Mouse (Mus musculus) heart, adult 8-10 months (tissue): Measurements from ENCODE around the gene Dnase1l1. TPM values are rescaled to one million over a fixed set of nuclear protein-coding genes. Genes with fewer than 3 reads are reported as not detected.

Source experiments
- DNase-seq: peaks from one replicate; pipeline ENCODE4 v3.0.0; 2022; ENCODE audit warnings: low spot score
- microRNA-seq: library from miRNA; unstranded; fragments of <30 nt; microRNA quantifications from one replicate; pipeline ENCODE4 v1.2.0, GENCODE M21; 2022
- total RNA-seq, 4 experiments: library from RNA; stranded (reverse); gene quantifications; 2 replicates each; pipeline ENCODE4 v1.2.4; 2022

Gene Dnase1l1
- total RNA-seq, 4 experiments from 2014 or later = 17.7 to 20.0 (median 18.3) TPM

DNA sequence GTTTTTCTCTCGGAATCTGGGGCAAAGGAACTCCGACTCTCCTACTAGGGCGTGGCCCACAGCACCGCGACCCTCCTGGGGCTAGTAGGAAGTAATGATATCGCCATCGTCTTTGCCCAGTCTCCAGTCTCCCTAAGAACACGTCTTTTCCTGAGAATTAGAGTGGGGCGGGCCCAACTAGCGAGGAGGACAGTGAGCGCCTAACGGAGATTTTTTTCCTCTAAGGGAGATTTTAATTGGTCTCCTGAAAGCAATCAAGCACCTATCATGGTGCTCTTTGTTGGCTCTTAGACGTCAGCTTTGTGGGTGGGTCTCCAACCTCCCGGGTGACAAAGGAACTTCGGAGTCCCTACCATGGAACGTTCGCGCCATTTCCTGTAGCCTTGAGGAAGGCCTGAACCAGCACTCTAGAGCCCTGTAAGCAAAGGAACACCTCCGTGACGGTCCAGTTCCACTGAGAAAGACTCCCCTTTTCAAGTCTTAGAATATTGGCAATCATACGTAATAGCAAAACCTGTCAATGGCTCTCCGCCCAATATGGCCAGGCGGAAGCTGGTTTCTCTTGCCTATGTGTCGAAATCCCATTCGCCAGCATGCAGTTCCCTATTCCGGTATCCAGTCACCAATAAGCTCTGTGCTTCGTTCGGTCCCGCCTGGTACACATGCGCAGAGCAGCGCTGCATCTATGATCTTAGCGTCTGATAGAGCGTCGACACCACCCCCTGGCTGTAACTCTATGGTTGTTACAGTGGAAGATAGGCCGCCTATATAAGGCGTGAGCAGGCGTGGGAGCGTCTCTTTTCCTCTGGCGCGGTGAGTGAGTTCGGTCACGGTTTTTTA, 11.9 kb downstream of the Dnase1l1 start, which contains the start of gene Rpl10:
TSS of gene Rpl10 (plus strand) at position 751 of the 840 bp plus-strand sequence.
- DNase-seq = peak; percentile 92

DNA sequence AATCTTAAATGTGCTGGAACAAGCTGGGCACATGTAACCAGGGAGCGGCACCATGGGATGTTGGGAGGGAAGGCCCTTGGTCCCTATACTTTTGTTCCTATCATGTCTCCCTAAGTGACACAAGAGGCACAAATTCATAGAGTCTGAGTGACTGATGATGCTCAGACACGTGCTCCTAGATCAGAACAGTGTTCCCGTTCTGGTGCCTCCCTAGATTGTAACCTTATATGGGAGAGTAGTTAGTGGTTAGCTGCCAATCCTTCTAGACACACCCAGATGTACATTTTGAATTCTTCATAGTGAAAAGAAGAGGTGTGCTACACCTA, 12.4 kb downstream of the Dnase1l1 start:
- DNase-seq = no peak

DNA sequence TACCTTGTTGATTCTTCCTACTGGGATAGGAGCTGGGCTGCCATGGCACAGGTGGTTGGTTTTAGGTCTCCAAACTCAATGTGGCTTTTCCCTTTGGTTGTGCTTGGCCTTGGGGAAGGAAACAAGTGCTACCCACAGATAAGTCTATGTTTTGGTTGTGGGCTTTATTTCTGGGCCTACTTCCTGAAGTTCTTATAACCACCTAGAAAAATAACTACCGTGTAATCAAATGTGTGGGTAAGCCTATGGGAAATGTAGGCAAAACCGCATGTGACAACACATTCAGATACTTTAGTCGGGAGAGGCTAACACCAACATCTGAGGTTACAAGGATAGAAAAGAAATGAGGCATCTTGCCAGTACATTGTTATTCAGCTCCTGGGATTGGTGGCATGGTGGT, 24.4 kb downstream of the Dnase1l1 start:
- no peak for DNase-seq

DNA sequence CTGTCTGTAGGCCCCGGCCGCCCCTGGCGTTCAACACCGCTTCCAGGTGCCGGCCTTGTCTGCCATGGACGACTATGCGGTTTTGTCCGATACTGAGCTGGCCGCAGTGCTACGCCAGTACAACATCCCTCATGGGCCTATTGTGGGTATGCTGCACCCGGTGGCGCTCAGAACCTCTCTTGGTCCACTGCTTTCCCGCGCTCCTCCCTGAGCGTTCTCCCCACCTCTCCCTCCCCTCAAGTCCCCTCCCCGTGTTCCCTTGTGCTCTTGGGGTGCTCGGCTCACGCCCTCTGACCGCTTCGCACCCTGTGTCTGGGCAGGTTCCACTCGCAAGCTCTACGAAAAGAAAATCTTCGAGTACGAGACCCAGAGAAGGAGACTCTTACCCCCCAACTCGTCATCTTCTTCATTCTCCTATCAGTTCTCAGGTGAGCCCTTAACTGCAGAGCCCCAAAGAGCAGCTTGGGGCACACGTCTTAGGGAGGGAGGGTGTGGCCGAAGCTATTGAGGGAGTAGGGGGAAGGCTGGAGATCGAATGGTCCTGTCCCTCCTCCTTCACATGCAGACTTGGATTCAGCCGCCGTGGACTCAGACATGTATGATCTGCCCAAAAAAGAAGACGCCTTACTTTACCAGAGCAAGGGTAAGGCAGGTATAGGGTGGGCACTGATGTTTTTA, 27.1 kb downstream of the Dnase1l1 start:
- DNase-seq = no peak

DNA sequence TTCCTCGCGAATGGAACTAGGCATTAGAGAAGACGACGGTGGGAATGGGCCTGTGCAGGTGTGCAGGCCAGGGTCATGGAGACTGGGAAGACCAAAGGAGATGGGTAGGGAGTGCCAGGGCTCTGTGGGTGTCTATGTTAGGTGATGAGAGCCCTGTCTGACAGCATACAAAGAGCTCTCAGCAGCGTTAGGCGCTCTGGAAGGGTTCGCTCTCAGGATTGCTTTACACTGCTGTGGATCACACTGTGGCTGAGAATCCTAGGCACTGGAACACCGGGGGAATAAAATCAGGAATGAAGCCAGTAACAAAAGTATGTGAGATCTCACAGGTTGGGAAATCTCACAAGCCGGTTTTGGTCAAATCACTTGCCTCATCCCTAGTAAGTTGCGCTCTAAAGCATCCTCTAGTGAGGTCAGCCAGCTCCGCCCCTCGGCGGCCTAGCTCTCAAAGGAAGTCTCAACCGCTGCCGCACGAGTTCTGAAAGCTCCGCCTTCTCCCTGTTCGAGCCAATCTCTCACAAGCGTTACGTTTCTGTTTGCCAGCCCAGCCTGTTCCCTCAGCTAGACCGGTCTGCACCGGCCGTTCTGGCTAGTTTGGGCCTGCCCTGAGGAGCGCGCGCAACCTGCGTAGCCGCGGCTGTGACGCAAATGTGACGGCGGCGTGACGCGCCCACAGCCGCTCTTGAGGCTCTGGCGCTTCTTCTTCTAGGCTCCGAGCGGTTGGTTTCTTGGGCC, 27.8 kb downstream of the Dnase1l1 start, which contains the start of gene Emd:
TSS of gene Emd (plus strand) at position 535 of the 735 bp plus-strand sequence.
- peak; percentile 90 for DNase-seq

DNA sequence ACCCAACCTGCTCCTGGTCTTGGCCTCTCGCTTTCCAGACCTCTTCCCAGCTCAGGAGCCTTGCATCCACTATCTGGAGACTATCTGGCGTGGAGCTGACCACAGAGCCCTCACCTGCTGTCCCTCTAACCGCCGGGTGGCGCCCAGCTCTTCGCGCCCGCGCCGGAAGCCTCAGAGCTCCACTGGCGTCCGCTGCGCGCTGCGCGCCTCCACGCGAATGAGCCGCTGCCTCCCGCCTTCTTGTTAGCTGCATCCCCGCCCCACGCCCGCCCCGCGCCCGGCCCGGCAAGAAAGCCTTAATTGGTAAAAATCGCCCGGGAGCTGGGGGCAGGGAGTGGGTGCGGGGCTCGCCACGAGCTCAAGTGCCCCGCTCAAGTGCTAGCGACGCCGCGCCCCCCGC, 32.5 kb downstream of the Dnase1l1 start, which contains the start of gene Flna:
TSS of gene Flna (minus strand) at position 206 of the 400 bp plus-strand sequence.
- peak; percentile 62 for DNase-seq

DNA sequence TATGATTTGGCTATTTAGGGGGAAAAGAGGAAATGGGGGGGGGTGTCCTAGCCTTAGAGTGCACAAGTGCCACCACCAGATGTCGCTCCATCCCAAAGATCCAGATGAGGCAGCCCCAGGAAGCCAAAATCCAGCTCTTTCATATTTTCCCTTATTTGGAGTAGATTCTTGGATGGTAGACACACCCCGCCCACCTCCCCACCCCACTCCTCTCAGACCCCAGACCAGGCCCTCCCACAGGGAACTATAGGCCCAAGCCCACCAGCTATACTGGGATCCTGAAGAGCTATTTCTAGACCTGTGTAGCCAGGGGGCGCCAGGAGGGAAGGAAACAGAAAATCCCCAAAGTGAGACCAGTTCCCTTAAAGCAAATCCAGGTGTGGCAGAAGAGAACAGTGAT, 33.5 kb downstream of the Dnase1l1 start:
- DNase-seq = no peak

DNA sequence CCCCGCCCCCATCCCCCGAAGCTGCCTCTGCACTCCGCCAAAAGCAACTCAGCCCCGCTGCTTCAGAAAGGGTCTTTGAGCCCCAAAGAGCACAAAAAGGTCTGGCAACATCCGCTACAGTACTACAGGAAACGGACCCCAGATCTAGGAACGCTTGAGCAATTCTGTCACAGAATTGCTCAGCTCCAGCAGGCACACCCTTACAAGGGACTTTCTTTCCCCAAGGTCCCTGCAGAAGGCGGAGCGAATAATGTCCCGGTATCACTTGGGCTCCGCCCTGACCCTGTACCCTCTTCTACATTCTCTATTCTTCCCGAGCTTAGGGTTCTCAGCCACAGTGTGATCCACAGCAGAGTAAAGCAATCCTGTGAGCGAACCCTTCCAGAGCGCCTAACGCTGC, 35.4 kb downstream of the Dnase1l1 start:
- peak; percentile 41 for DNase-seq

DNA sequence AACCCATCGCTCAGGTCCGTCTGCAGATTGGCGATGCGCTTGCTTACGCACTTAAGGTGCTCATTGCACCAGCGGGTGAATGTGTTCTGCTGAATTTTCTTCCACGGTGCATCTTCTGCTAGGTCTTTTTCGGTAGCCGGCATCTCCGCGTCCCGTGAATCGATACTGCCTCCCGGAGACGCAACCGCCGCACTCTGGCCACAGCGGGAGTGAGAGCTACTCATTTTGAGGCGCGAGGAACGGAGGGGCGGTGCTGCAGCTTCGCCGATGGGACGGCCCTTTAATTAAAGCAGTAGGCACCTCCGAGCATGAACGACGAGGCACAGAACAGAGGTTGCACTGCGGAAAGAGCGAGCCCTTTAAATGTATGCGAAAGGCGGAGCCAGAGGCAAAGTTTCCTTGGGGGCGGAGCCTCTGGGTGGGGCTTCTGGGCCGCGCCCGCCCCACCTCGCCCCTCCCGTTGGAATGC, 35.9 kb downstream of the Dnase1l1 start:
- peak; percentile 89 for DNase-seq

DNA sequence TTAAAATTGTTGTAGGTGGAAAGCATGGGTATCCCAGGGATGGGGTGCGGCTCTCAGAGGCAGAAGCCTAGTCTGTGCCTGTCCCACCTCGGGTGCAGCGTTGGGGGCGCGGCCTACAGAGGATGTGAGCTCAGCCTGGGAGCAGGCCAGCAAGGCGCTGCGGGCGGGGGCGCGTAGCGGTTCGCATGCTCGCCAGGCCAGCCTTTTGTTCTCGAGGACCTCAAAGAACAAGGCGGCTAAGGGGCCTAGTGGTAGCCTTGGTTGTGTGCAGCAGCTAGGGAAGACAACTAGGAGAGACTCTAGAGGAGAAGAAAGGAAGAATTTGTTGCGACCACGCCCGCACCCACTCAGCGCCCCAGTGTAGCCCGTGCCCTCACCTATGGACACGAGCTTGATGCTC, 36.5 kb downstream of the Dnase1l1 start:
- peak; percentile 82 for DNase-seq

DNA sequence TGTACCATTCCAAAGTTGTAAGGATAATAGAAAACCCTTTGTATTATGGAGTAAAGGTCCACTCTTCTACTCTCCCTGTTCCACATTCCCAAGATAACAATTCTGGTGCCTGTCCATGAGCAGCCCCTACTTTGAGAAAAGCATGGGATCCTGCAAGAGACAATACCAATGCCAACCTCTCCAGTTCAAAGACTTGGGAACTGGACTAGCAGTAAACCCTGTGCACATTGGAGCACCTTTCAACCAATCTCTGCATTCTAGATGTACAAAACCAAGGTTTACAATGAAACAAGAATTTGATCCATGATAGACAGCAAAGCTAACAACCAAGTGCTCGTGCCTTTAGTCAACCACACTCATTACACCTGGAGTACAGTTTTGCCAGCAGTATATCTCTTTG, 37.0 kb downstream of the Dnase1l1 start:
- DNase-seq = no peak

DNA sequence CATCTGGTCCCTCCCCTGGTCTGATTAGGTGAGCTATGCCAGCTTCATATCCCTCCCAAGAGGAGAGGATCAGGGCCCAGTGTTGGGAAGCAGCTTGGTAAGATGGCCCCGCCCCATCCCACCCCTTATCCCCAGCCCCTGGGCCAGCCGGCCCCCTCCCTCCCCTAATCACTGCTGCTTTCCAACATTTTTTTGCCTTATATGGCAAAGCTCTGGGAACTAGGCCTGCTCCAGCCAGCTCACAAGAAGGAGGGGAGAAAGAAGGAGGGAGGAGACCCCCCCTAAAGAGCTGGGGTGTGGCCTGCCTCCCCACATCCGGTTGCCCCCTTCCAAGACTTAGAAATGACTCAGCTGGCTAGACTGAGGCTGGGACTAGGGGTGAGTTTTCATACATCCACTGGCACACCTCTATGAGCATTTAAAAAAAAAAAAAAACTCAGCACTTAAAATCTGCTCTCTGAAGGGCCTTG, 37.5 kb downstream of the Dnase1l1 start:
- peak; percentile 71 for DNase-seq

DNA sequence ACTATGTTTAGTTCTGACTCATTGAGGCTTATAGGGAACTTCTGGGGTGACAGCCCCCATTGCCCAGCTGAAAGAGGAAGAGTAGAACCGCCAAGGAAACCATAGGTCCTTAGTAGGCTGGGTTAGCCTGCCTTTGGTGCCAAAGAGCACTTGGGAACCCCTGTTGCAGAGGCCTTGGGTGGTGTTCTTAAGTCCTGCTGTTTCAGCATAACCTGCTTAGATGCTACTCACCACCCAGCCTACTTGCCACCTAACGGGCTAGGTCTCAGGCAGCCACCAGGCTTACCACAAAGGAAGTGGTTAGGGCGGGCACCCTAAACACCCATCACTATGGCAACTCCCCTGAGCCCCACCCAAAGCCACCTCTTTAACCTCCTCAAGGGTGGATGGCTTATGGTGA, 38.3 kb downstream of the Dnase1l1 start:
- no peak for DNase-seq

DNA sequence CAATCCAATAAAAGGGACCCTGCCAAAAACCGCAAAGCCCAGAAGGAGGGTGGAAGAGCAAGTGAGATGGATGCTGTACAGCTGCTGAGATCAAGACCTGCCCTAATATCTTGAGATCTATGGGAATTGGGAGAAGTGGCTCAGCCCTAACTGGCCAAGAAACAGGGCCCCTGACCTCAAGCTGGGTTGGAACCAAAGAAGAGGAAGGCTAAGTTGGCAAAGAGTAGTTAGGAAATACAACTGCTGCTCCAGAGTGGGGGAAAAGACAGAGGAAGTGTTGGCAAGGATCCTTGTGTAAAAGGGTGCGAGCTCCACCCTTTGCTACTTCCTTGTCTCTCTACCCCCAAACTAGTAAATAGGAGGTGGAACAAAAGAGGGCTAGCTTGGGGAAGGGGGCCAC, 38.7 kb downstream of the Dnase1l1 start:
- DNase-seq = no peak

DNA sequence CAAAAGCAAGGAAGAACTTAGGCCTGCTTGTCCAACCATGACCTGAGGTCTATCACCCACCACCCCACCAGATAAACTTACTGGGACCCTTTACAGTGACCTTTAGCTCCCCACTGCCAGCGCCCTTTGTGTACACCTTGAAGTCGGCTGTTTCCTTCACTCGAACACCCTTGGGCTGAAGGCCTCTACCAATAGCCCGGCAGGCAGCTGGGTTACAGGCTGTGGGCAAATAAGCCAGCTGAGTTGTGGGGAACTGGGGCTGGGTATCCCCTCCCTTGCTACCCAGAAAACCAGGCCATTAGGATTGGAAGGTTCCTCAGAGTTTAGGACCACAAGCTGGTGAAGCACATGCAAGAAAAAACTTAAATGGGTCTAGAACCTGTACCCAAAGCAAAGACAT, 41.8 kb downstream of the Dnase1l1 start:
- DNase-seq = no peak

DNA sequence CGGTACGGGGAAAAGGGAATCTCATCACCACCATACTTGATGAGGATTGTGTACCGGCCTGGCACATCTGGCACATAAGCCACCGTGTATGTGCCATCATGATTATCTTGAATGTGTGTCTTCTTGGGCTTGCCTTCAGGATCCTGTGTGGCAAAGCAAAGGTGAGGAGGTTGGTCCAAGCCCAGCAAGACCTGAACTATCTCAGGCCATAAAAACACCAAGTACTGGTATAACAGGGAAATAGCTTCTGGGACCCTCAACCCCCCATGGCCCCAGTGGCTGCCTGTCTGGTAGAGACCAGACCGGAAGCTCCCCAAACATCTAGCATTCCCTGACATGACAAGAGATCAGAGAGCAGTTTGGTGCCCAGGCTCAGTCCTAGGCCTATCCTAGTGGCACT, 48.9 kb downstream of the Dnase1l1 start:
- no peak for DNase-seq

DNA sequence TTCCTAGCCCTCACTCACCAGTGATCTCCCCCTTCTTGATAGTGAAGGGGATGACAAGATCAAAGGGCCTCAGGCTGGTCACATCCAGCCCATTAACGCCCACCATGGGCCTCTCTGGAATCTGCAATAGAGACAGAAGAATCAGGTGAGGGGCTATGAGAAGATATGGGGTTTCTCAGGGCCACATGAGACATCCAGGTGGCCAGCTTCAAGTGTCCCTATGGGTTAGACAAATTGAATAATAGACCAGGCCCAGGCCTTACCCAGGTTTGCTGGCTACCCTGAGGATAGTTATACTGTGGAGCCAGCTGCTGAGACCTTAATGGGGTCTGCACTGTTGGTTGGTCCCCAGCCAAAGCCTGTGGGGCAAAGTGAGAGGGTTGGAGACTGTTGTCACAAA, 52.1 kb downstream of the Dnase1l1 start:
- DNase-seq = no peak

Small RNA genes within 50 kb of the gene (microRNA-seq; reads per million reads assigned to microRNA genes)
- gene Mir7091 = not detected
- gene Mir7092 = not detected

Other genes with a start within 250 kb of the Dnase1l1 start
- gene Opn1mw, start 154.9 kb downstream of the Dnase1l1 start, total RNA-seq = not detected
- 10 to 100 TPM; 25.3 to 36.9 (median 31.0) TPM for gene Mecp2, start 147.0 kb downstream of the Dnase1l1 start, total RNA-seq
- gene Tex28, start 114.5 kb downstream of the Dnase1l1 start, total RNA-seq = not detected
- gene Tktl1, start 105.1 kb downstream of the Dnase1l1 start, total RNA-seq = not detected
- 10 to 100 TPM; 59.1 to 98.9 (median 79.2) TPM for gene Flna, start 32.5 kb downstream of the Dnase1l1 start, total RNA-seq
- 10 to 100 TPM; 31.5 to 38.2 (median 33.4) TPM for gene Emd, start 27.6 kb downstream of the Dnase1l1 start, total RNA-seq
- 100 to 1,000 TPM; 121 to 325 (median 211) TPM for gene Rpl10, start 11.5 kb downstream of the Dnase1l1 start, total RNA-seq
- gene Taz, start 425 bp downstream of the Dnase1l1 start, total RNA-seq = 10 to 100 TPM; 47.1 to 63.2 (median 49.8) TPM
- gene Atp6ap1, start 14.8 kb upstream of the Dnase1l1 start, total RNA-seq = 100 to 1,000 TPM; 130 to 144 (median 138) TPM
- gene Gdi1, start 22.7 kb upstream of the Dnase1l1 start, total RNA-seq = 10 to 100 TPM; 55.5 to 80.4 (median 71.0) TPM
- 10 to 100 TPM; 22.7 to 28.1 (median 25.8) TPM for gene Fam50a, start 30.7 kb upstream of the Dnase1l1 start, total RNA-seq
- 1 to 10 TPM in 1 of 4 experiments, under 1 TPM in 3; 0.19 to 1.4 (median 0.73) TPM for gene Plxna3, start 46.7 kb upstream of the Dnase1l1 start, total RNA-seq
- 10 to 100 TPM; 24.0 to 33.2 (median 31.2) TPM for gene Lage3, start 71.3 kb upstream of the Dnase1l1 start, total RNA-seq
- gene Ubl4a, start 90.9 kb upstream of the Dnase1l1 start, total RNA-seq = 10 to 100 TPM; 74.3 to 82.5 (median 80.1) TPM
- gene Slc10a3, start 91.0 kb upstream of the Dnase1l1 start, total RNA-seq = 1 to 10 TPM; 4.0 to 6.7 (median 5.8) TPM
- gene Fam3a, start 110.9 kb upstream of the Dnase1l1 start, total RNA-seq = 10 to 100 TPM; 14.7 to 20.0 (median 18.1) TPM
- 10 to 100 TPM; 46.2 to 56.3 (median 49.5) TPM for gene Ikbkg, start 111.0 kb upstream of the Dnase1l1 start, total RNA-seq
- 1 to 10 TPM; 5.4 to 8.0 (median 5.8) TPM for gene G6pdx, start 146.9 kb upstream of the Dnase1l1 start, total RNA-seq
- gene Gm6880, start 199.1 kb upstream of the Dnase1l1 start, total RNA-seq = not detected